Mouse (Mus musculus) fat pad, adult 2 months (tissue): ENCODE measurements around the gene Efemp2.

Experiments
- DNase-seq: peaks from one replicate; pipeline ENCODE4 v3.0.0-alpha.2; 2011; ENCODE audit warnings: low read depth, low spot score; ENCODE audit errors: extremely low read depth

The Efemp2 gene

GRCm38 (mm10) chr19:5449673-5450072, 24.1 kb upstream of the Efemp2 start:
- no peak for DNase-seq

DNA sequence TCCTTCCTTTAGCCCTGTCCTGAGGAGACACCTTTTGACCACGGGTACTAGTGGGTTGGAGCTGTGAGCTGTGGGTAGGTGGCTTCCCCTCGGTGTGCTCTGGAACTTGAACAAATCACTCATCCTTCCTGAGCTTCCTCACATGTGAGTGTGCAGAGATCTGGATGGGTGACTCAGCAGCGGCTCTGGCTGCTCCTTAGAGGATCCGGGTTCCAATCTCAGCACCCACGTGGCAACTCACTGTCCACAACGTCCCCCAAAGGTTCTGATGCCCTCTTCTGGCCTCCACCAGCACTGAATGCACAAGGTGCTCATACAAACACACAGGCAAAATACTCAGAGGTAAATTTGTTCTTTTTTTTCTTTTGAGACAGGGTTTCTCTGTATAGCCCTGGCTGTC, 22.0 kb upstream of the Efemp2 start:
- DNase-seq = no peak

GRCm38 (mm10) chr19:5455037-5455436, 18.7 kb upstream of the Efemp2 start:
- no peak for DNase-seq

DNA sequence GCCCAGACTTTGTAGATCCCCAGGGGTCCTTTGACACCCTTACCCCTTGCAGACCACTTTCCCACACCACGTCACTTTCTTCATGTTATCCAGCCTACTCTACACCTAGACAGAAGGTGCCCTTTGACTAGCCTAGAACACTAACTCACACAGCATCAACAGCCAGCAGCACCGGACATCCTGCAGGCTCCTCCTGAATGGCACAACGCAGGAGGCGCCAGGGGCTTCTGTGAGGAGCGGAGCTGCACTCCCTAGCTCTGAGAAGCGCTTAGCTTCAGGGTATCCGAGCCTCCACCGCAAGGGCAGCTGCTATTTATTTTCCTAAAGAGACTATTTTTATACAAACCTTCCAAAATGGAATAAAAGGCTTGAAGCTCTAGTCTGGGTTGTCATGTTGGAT, 18.2 kb upstream of the Efemp2 start:
- DNase-seq = no peak

DNA sequence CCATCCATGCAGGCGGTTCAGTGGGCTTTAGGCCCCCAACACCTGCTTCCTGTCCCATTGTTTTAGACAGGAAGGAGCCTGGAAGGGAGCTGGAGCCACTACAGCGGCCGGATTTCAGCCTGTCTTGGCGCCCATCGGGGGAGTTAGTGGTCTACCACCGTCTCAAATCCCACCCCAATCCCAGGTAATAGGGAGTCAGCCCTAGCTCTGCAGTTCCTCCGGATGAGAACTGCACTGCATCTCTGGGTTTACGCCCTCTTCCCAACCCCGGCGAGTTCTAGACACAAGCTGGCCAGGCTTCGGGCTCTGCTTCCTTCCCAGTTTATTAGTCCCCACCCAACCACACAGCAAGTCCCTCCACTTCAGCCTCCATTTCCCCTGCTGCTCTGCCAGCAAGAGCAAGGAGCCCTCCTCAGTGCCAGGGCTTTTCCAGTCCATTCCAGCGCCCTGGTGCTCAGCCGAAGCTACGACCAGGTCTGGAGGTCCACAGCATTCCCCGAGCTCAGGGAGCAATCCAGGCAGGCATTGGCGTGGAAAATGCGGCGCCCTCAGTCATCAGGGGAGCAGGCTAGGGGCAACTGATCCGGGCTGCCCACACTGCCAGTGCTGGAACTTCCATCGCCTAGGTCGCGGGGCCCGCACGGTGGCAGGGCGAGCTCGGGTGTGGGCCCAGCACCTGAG, 17.4 kb upstream of the Efemp2 start:
- no peak for DNase-seq

DNA sequence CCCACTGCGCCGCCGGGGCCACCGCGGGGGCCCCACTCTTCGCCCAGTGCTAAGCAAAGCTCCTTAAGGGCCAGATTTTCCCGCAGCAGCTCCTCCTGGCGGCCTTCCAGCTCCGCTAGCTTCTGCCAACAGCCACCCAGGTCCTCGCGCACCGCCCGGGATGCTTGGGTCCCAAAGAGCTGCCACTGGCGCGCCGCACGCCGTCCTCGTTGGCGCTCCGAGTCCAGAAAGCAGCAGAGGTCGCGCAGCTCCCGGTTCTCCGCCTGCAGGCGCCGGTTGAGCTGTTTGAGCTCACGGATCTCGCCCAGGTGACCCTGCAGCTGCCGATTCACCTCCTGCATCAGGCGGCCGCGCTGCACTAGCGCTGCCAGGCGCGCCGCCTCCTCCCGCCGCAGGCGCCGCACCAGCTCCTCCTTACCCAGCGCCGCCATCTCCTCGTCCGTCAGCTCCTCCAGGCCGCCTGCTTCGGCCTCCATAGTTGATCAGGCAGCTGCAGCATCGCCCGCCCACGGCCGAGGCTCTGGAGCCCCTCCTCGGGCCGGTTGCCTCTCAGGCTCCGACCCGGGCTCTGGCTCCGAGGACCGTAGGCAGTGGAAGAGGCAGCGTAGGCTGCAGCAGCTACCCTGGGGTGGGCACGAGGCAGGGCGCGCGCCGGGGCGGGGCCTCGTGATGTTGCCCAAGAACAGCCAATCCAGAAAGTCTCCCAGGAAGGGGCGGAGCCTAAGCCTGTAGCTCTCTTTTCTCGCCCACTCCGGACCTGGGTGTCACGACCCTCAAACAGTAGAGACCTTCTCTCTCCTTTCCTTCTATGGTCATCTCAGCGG, 16.6 kb upstream of the Efemp2 start:
- DNase-seq = no peak

DNA sequence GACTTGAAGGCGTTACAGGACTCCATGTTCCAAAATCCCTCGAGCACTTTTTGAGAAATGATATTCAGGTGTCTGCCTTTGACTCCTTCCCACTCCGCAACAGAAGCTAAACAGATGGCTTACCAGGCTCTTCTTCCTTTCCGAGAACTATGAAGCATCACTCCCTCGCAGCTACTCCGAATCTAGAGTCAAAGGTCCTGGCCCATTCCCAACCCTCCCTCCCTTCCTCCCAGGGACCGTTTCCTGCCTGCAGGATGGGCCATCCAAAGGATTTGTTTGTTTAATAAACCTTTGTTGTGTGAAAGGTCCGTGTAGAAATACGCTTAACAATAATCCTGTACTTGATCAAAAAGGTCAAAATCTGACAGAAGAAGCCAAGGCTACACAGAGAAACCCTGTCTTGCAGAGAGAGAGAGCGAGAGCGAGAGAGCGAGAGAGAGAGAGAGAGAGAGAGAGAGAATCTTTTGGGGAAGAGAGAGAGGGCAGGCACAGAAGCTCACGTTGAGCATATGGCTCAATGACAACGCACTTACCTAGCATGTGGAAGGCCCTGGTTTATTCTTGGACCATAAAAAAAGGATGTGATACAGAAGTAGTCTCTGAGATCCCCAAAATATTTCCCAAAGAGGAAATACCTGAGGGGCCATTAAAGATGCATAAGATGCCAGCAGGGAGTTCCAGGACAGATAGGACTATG, 15.9 kb upstream of the Efemp2 start, which contains the start of gene Ccdc85b:
Gene Ccdc85b, minus strand, starts transcription at position 149 of the 697 bp plus-strand sequence.
- no peak for DNase-seq

DNA sequence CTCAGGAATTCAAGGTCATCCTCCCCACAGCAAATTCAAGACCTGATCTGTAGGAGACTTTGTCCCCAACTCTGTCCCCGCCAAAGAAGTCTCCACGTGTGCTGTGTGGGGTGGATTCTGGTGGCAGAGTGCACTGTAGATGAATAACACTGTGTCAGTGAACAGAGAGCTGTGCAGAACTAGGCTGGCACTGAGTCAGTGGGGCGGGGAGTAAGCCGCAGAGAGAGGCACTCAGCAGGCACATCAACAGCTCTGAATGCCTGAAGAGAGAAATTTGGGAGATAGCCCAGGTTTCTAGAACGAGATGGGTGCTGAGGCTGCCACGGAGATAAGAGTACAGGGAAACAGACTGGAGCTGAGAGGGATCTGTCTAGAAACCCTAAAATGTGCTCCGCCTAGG, 14.7 kb upstream of the Efemp2 start:
- DNase-seq = no peak

- no peak for DNase-seq
These were observed 13.9 kb upstream of the Efemp2 start for GRCm38 (mm10) chr19:5459896-5460295.

DNA sequence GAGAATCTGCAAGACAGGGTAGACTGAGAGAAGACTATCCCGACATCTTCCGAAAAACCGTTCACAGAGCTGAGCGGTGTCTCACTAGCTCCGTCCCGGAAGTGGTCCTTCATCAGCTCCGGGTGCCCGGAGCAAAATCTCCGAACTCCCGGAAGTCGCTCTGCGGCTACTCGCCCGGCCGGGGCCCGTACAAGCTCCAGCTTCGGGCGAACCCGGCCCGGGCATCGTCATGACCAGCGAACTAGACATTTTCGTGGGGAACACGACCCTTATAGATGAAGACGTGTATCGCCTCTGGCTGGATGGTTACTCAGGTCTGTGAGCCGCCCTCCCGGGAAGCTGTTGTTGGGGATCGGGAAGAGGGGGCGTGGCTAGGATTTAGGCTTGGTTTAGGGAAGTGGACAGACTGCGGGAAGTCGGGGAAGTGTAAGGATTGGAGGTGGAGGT, 13.3 kb upstream of the Efemp2 start, which contains the start of gene Fibp:
Gene Fibp, plus strand, starts transcription at position 151 of the 447 bp plus-strand sequence.
- no peak for DNase-seq

DNA sequence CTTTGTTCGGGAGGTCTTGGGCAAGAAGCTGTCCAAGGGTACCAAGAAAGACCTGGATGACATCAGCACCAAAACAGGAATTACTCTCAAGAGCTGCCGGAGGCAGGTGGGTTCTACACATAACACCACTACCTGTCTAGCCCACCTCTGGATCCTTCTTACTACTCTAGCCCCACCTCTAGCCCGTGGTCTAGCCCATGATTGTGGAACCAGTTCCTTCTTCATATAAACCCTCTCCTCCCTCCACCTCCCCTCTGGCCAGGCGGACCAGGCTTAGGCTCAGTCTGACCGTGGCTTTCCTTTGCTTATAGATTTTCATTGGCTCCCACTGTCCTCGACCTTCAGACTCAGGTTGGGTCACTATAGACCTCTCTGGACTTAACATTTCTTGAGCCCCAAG, 12.3 kb upstream of the Efemp2 start:
- no peak for DNase-seq

- DNase-seq = no peak
These were observed 10.5 kb upstream of the Efemp2 start for GRCm38 (mm10) chr19:5463212-5463611.

DNA sequence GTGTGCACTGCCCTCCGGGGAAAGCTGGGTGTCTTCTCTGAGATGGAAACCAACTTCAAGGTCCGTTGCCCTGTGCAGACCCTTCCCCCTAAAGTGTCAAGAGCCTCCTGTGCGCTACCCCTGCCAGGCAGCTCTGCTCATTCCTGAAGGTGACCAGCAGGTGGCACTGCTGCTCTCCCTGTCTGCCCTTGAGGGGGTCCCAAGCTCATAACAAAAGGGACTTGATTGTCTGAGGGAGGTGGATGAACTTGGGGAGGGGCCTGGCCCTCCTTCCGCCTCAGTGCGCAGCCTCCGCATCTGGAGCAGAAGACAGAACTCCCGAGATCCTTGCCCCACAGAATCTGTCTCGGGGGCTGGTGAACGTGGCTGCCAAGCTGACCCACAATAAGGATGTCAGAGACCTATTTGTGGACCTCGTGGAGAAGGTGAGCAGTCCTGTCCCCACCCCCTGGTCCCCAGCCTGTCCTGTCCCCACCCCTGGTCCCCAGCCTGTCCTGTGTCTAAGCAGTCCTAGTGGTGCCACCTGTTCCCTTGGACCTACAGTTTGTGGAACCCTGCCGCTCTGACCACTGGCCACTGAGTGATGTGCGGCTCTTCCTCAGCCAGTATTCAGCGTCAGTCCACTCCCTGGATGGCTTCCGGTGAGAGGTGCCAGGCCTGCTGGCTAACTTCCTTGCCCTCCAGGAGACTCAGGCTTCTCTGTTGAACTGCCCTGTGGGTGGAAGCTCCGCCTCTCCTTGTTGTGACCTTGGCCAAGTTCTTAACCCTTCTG, 9.8 kb upstream of the Efemp2 start:
- DNase-seq = no peak

DNA sequence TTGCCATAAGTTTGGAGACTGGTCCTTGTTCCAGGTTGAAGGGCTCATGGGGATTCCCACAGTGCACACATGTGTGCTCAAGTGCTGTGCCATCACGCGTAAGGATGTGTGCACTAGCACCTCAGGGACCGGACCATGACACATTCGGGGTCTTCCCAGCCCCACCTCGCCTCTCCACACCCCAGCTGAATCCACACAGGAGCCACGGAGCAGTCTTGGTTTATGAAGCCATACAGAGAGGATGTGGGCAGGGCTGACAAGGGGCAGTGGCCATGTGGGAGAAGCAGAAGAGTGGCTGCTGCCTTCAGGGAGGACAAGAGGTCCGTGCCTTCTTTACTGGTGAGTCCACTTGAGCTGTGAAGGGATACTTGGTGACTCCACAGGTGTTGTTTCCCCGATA, 8.7 kb upstream of the Efemp2 start:
- DNase-seq = no peak

DNA sequence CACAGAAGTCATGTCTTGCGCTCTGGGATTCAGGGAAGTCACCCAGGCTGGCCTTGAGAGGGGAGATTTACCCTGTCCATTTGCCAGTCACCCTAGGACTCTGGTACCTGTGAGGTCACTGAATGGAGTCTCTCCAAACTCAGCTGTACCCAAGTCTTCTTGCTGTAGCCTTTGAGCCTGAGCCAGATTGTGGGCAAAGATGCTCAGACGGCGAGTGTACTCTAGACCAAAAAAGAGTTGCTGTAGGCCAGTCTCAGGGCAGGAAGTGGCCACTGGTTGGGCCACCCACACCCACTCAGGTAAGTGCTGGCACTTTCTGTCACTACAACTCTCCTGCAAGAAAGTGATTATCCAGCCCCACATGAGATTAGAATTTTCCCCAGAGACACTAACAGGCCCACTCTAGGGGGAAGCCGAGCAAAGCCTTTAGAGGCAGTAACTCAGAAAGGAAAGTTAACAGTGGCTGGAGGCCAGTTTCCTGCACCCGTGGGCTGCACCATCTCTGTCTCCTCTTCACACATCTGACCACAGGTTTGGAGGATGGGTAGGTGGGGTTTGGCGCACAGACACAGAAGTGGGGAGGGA, 6.7 kb upstream of the Efemp2 start:
- DNase-seq = no peak

- DNase-seq = no peak
These were observed 5.4 kb upstream of the Efemp2 start, which contains the start of gene Ctsw for GRCm38 (mm10) chr19:5468374-5468773. Gene Ctsw, minus strand, starts transcription at chr19:5468507.

GRCm38 (mm10) chr19:5471846-5472245, 1.9 kb upstream of the Efemp2 start:
- no peak for DNase-seq

GRCm38 (mm10) chr19:5472857-5473256, 897 bp upstream of the Efemp2 start:
- no peak for DNase-seq

DNA sequence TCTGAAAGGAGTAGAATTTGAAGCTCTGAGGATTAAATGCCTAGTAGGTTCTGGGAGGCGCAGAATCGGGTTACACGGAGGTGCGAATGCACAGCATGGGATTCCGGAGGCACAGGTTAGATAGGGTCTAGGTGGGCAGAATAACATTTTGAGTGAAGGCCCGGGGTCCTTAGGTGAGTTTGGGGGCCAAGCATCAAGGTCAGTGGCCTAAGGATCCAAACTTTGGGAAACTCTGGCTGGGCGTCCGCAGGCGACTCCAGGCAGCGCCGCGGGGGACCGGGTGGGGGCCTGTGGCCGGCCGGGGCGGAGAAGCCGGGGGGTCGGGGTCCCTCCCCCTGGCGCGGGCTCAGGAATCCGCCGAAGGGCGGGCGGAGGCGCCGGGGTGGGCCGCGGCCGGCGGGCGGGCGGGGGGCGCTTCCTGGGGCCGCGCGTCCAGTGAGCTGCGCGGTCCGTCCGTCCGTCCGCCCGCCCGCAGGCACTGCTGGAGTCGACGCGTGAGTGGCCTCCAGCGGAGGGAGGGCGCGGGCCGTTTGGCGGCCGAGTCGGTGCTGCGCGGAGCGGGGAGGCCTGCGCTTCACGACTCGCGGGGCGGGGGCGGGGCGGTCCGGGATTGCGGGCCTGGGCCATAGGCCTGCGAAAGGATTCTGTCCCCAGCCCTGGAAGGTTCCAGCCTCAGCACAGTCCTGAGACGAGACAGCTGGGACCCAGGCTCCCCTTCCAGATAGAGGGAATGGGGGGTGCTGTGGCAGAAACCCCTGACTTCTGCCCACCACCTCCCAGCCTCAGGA, 721 bp downstream of the Efemp2 start:
- no peak for DNase-seq
